Mouse (Mus musculus) hematopoietic stem cell, adult 5-6 weeks (primary cell): ENCODE results near the gene Snapc3. TPM values are rescaled to one million over a fixed set of nuclear protein-coding genes. Genes with fewer than 3 reads are reported as not detected.

ENCODE experiments used
- ATAC-seq, 2 experiments: fragments of 125-278 bp in 1 of 2; replicated peaks in 1 of 2; 2 replicates each; pipeline ENCODE4 v1.8.0; 2016 to 2017; ENCODE audit warnings: inconsistent platforms in 2 of 2, mild to moderate bottlenecking in 2 of 2, moderate number of reproducible peaks in 2 of 2, low read depth in 1 of 2, moderate TSS enrichment in 1 of 2; ENCODE audit not compliant: low FRiP score in 2 of 2, poor library complexity in 2 of 2, severe bottlenecking in 2 of 2, insufficient read depth in 1 of 2, low TSS enrichment in 1 of 2
- total RNA-seq: library from RNA; stranded (forward); fragments of 172-1452, 232-1000 nt; gene quantifications from 2 replicates; pipeline ENCODE4 v1.2.3, GENCODE M21; 2017

Gene Snapc3
- total RNA-seq, 1 experiment from 2014 or later: 53.6 TPM

GRCm38 (mm10) chr4:83407688-83408087 lies 9.8 kb upstream of the Snapc3 start:
- 0 out of 4 replicates have a peak, but pooled peaks of 1 of the 2 experiments have one; percentile 25 for ATAC-seq

GRCm38 (mm10) chr4:83409867-83410505 lies 7.5 kb upstream of the Snapc3 start:
- no peak for ATAC-seq

GRCm38 (mm10) chr4:83412060-83412459 lies 5.5 kb upstream of the Snapc3 start:
- ATAC-seq: no peak

- ATAC-seq: no peak
Observed at GRCm38 (mm10) chr4:83414241-83414824, 3.2 kb upstream of the Snapc3 start.

GRCm38 (mm10) chr4:83417820-83418186 lies 279 bp downstream of the Snapc3 start:
- no peak; a peak in 1 of 4 replicates for ATAC-seq

GRCm38 (mm10) chr4:83418781-83419180 lies 1.3 kb downstream of the Snapc3 start:
- no peak for ATAC-seq

GRCm38 (mm10) chr4:83423641-83424040 lies 6.1 kb downstream of the Snapc3 start:
- no peak for ATAC-seq

GRCm38 (mm10) chr4:83425119-83425518 lies 7.6 kb downstream of the Snapc3 start:
- ATAC-seq: no peak

GRCm38 (mm10) chr4:83427141-83427540 lies 9.6 kb downstream of the Snapc3 start:
- no peak for ATAC-seq

DNA sequence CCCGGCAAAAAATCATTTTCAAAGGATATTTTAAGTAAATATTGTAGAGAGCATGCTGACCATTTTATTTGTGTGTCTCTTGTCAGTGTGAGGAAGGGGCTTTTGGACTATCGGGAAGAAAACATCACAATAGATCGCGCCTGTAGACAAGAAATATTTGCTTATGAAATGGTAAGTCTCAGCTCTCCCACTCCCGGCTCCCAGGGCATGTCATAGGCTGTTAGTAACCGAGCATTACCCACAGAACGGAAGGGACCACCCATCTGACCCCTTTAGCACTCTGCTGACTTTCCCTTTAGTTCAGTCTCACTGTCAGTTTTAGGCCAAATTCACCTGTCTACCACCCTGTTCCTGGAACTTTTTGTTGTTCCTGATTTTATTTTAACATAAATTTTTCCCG lies 10.2 kb downstream of the Snapc3 start:
- no peak for ATAC-seq

DNA sequence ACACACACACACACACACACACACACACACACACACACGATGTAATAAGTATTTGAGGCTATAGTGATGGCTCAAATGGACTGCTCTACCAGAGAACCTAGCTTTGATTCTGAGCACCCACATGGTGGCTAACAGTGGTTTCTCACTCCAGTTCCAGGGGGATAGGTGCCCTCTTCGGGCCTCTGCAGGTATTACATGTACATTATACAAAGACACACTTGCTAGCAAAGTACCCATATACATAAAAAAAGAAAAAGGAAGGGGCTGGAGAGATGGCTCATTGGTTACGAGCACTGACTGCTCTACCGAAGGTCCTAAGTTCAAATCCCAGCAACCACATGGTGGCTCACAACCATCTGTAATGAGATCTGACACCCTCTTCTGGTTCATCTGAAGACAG lies 11.3 kb downstream of the Snapc3 start:
- ATAC-seq: peak; percentile 27 to 60; a peak in 1 of 4 replicates

- no peak for ATAC-seq
Observed at GRCm38 (mm10) chr4:83431950-83432349, 14.4 kb downstream of the Snapc3 start.

DNA sequence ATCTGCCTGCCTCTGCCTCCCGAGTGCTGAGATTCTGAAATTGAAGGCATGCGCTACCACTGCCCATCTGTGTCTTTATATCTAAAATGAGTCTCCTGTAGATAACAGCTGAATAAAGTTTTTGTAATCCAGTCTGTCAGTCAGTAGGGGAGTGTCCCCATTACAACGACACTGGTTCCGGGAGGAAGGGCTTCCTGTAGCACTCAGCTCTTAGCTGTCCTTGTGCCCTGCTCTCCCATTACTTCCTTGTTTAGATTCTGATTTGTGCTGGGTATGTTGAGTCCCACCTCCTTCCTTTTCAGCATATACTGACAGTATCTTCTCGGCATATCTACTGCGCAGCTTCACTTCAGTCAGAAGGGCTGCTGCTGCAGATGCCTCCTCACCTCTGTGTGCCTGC lies 15.4 kb downstream of the Snapc3 start:
- no peak for ATAC-seq

- ATAC-seq: no peak
Observed at GRCm38 (mm10) chr4:83436375-83436774, 18.9 kb downstream of the Snapc3 start.

DNA sequence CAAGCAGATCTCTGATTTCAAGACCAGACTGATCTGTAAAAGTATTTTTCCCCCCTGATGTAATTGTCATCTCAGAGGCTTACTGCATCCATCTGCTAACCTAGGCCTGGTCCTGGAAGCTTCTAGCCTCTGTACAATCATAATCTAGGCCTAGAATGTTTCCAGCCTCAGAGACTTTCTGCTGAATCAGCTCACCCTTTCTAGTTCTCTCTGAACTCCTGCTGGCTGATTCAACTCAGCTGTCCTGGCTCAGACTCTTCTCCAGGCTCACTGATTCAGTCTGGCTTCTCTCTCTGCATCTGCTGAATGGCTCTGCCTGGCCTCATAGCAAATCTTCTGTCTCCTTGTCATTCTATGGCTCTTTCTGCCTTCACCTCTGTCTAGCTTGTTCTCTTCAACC lies 20.6 kb downstream of the Snapc3 start:
- no peak for ATAC-seq

DNA sequence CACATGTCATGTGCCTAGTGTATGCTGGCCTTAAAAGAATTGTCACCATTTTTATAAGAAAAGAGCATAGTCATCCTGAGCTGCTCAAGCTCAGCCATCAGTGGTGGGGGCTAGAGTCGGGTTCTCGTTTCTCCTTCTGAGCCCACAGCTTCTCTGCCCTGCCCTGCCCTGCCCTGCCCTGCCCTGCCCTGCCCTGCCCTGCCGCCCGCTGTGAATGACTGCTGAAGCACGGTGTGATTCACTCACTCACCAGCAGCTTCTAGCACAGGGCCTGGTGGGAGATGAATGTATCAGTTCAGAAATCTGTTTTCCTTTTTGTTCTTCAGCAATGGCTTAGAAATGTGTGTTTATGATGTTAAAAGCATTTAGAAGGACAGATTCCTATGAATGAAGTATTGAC lies 21.5 kb downstream of the Snapc3 start:
- peak; percentile 89 to 93 for ATAC-seq

GRCm38 (mm10) chr4:83441050-83441449 lies 23.5 kb downstream of the Snapc3 start:
- ATAC-seq: no peak

DNA sequence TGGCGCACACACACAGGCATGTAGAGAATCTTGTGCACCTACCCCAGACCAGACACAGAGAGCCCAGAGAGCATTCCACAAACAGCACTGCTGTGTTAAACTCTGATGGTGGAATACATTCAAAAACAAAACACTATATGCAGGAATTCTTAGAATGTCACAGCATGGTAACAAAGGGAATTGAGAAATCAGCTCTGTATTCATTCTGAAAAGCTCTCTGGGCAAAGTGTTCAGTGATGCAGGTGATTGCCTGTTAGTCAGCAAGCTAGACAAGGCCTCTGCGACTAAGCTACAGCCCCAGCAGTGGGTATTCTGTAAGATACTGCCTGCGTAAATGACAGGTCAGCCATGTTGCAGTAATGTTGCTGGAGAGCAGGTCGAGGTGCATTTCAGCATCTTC lies 33.3 kb downstream of the Snapc3 start:
- no peak for ATAC-seq

DNA sequence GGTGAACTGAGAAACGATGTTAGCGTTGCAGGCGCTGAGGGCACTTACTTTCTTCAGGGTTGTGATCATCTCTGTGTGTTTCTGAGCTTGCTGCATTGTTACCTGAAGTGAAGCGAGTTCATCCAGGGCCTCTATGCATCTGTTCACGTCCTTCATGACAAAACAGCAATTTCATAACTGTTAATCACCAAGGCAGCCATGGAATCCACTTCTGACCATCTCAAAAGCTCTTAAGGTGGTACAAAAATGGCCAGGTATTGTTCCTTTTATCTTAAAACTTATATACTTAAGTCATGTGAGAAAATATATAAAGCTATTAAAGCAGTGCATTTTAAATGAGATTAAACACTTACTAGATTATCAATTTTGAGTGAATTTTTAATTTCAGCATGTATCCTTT lies 42.6 kb downstream of the Snapc3 start:
- ATAC-seq: no peak
